Mouse (Mus musculus) kidney, adult 18-20 months (tissue): Measurements from ENCODE around the gene B430306N03Rik.

Experiments
- DNase-seq: peaks from one replicate; pipeline ENCODE4 v3.0.0; 2021

The B430306N03Rik gene

GRCm38 (mm10) chr17:48363421-48363965 is 47.6 kb downstream of the B430306N03Rik start:
- DNase-seq: no peak

DNA sequence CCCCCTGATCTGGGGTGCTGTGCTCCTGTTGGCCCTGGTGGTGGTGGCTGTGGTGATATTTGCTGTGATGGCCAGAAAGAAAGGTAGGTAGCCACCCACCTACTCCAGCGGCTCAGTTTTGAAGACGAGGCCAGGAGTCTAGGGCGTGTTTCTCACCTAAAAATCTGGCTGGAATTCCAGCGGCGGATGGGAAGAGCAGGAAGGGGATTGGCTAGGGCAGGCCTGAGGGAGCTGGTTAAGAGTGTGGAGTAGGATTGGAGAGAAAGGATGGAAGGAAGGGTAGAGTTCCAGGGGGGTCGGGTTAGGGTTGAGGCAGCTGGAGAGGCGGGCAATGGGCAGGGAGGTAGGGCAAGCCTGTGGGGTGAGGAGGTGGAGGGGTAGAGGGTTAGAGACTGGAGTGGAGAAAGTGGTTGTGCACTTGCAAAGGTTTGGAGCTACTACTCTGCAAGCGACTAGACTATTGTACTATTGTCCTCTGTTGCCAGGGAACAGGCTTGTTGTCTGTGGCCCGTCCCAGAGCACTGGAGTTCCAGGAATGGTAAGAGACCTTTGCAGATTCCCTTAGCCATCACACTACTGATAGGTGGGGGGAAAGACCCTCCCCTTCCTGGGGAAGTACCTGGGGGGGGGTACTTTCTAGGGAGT is 49.7 kb downstream of the B430306N03Rik start:
- no peak for DNase-seq

GRCm38 (mm10) chr17:48366806-48367205 is 50.9 kb downstream of the B430306N03Rik start:
- no peak for DNase-seq

GRCm38 (mm10) chr17:48371621-48372020 is 55.7 kb downstream of the B430306N03Rik start:
- no peak for DNase-seq

- no peak for DNase-seq
Observed at GRCm38 (mm10) chr17:48372987-48373386, 57.0 kb downstream of the B430306N03Rik start.

GRCm38 (mm10) chr17:48376102-48376501 is 60.2 kb downstream of the B430306N03Rik start:
- no peak for DNase-seq
